Mouse (Mus musculus) neural tube, embryonic 12.5 days (tissue): ENCODE results near the gene Tns4. TPM values are rescaled to one million over a fixed set of nuclear protein-coding genes. Genes with fewer than 3 reads are reported as not detected.

Experiments
- ATAC-seq: fragments of 200-750 bp; cut with Nextera tagmentation; 2 replicates; pipeline ENCODE4 v1.8.0; 2017; ENCODE audit warnings: low read depth, mild to moderate bottlenecking, moderate TSS enrichment, moderate library complexity; ENCODE audit not compliant: low FRiP score
- H3K27ac ChIP-seq: fragments of 300-500 bp; sonication (generic); 2 replicates; pipeline ENCODE4 v1.5.1; 2016
- H3K27me3 ChIP-seq: fragments of 300-500 bp; sonication (generic); replicated peaks from 2 replicates; pipeline ENCODE4 v1.6.1; 2016; ENCODE audit warnings: mild to moderate bottlenecking
- H3K36me3 ChIP-seq: fragments of 300-500 bp; sonication (generic); 2 replicates; pipeline ENCODE4 v1.6.1; 2016; ENCODE audit warnings: mild to moderate bottlenecking
- H3K4me1 ChIP-seq: fragments of 300-500 bp; sonication (generic); 2 replicates; pipeline ENCODE4 v1.6.1; 2016
- H3K4me2 ChIP-seq: fragments of 300-500 bp; sonication (generic); replicated peaks from 2 replicates; pipeline ENCODE4 v1.6.1; 2016; ENCODE audit warnings: mild to moderate bottlenecking
- H3K4me3 ChIP-seq: fragments of 300-500 bp; sonication (generic); 2 replicates; pipeline ENCODE4 v1.5.1; 2016
- H3K9ac ChIP-seq: fragments of 300-500 bp; sonication (generic); 2 replicates; pipeline ENCODE4 v1.6.1; 2016; ENCODE audit warnings: mild to moderate bottlenecking
- H3K9me3 ChIP-seq: fragments of 300-500 bp; sonication (generic); 2 replicates; pipeline ENCODE4 v1.6.1; 2016; ENCODE audit warnings: mild to moderate bottlenecking
- WGBS: fragments of 180-500 bp; shearing (Covaris S2); methylation state at CpG from one replicate; pipeline ENCODE4 v1.1.7; 2016; 5-methylcytosine and 5-hydroxymethylcytosine counted together
- polyA plus RNA-seq: library from polyadenylated mRNA; unstranded; fragments of >200 nt; fragmentation: Nextera tagmentation; extraction: Ambion mirVana; gene quantifications from 2 replicates; pipeline ENCODE4 v1.2.1, GENCODE M21; 2016

Gene Tns4
- 0.22 and 0.41 TPM in 2 replicates for polyA plus RNA-seq

GRCm38 (mm10) chr11:99089077-99089601 is at the start of gene Tns4:
Gene Tns4, minus strand, starts transcription at chr11:99089306.
- WGBS = 73% methylated on average over 14 of the region's 14 CpGs
- Histone ChIP-seq H3K4me2 (no peak within 1 kb of the TSS), H3K4me3 (no peak within 1 kb of the TSS), H3K27ac (no peak within 1 kb of the TSS), H3K4me1 (no peaks in the 10 kb centered on the region), H3K36me3 (no peaks in the 10 kb centered on the region), H3K9me3 (no peaks in the 10 kb centered on the region), H3K9ac (no peak within 1 kb of the TSS), H3K27me3 (no peaks in the 10 kb centered on the region)
- no peak for ATAC-seq

- Histone ChIP-seq H3K4me3 (no peak overlapping the region), H3K27ac (no peak overlapping the region), H3K36me3 (no peaks in the 10 kb centered on the region), H3K9me3 (no peaks in the 10 kb centered on the region), H3K27me3 (no peaks in the 10 kb centered on the region), H3K4me2 (no peak overlapping the region), H3K9ac (no peak overlapping the region), H3K4me1 (peaks cover 12% of the 10 kb centered on the region)
- no peak for ATAC-seq
- 87% methylated on average over 4 of the region's 4 CpGs for WGBS
Observed at GRCm38 (mm10) chr11:99137385-99137784, 48.3 kb upstream of the Tns4 start.

- 54% methylated on average over 4 of the region's 4 CpGs for WGBS
- H3K4me1 ChIP-seq = peaks cover 16% of the 10 kb centered on the region
- no peaks in the 10 kb centered on the region for H3K36me3 ChIP-seq
- H3K27ac ChIP-seq = no peak overlapping the region
- ATAC-seq = no peak
- no peaks in the 10 kb centered on the region for H3K27me3 ChIP-seq
- H3K9me3 ChIP-seq = no peaks in the 10 kb centered on the region
- H3K4me3 ChIP-seq = no peak overlapping the region
- H3K9ac ChIP-seq = no peak overlapping the region
- no peak overlapping the region for H3K4me2 ChIP-seq
Observed at GRCm38 (mm10) chr11:99136961-99137360, 47.9 kb upstream of the Tns4 start.

GRCm38 (mm10) chr11:99136361-99136760 is 47.3 kb upstream of the Tns4 start:
- no peak overlapping the region for H3K4me2 ChIP-seq
- WGBS = 42% methylated on average over 3 of the region's 3 CpGs
- no peak for ATAC-seq
- H3K27ac ChIP-seq = no peak overlapping the region
- no peak overlapping the region for H3K4me3 ChIP-seq
- no peaks in the 10 kb centered on the region for H3K36me3 ChIP-seq
- no peak overlapping the region for H3K9ac ChIP-seq
- H3K4me1 ChIP-seq = peaks cover 22% of the 10 kb centered on the region
- no peaks in the 10 kb centered on the region for H3K27me3 ChIP-seq
- H3K9me3 ChIP-seq = no peaks in the 10 kb centered on the region

- H3K9ac ChIP-seq = no peak overlapping the region
- no peak for ATAC-seq
- no peaks in the 10 kb centered on the region for H3K9me3 ChIP-seq
- no peaks in the 10 kb centered on the region for H3K36me3 ChIP-seq
- 76% methylated on average over 8 of the region's 8 CpGs for WGBS
- H3K27ac ChIP-seq = no peak overlapping the region
- H3K4me2 ChIP-seq = no peak overlapping the region
- H3K27me3 ChIP-seq = no peaks in the 10 kb centered on the region
- H3K4me3 ChIP-seq = no peak overlapping the region
- peaks cover 25% of the 10 kb centered on the region for H3K4me1 ChIP-seq
Observed at GRCm38 (mm10) chr11:99135047-99135440, 45.9 kb upstream of the Tns4 start.

GRCm38 (mm10) chr11:99134266-99135046 is 45.4 kb upstream of the Tns4 start:
- no peak overlapping the region for H3K27ac ChIP-seq
- no peak overlapping the region for H3K4me2 ChIP-seq
- no peaks in the 10 kb centered on the region for H3K9me3 ChIP-seq
- peaks cover 26% of the 10 kb centered on the region for H3K4me1 ChIP-seq
- no peaks in the 10 kb centered on the region for H3K27me3 ChIP-seq
- H3K4me3 ChIP-seq = no peak overlapping the region
- no peaks in the 10 kb centered on the region for H3K36me3 ChIP-seq
- H3K9ac ChIP-seq = no peak overlapping the region
- ATAC-seq = no peak
- 64% methylated on average over 15 of the region's 15 CpGs for WGBS

GRCm38 (mm10) chr11:99133285-99133897 is 44.3 kb upstream of the Tns4 start:
- 36% methylated on average over 5 of the region's 5 CpGs for WGBS
- no peak for ATAC-seq
- Histone ChIP-seq H3K9ac (no peak overlapping the region), H3K4me2 (no peak overlapping the region), H3K27ac (no peak overlapping the region), H3K4me1 (peaks cover 29% of the 10 kb centered on the region), H3K9me3 (no peaks in the 10 kb centered on the region), H3K27me3 (no peaks in the 10 kb centered on the region), H3K36me3 (no peaks in the 10 kb centered on the region), H3K4me3 (no peak overlapping the region)

- Histone ChIP-seq H3K4me3 (no peak overlapping the region), H3K27ac (peak overlapping the region; percentile 33), H3K27me3 (0 out of 2 replicates have a peak, but pooled peaks cover 3% of the 10 kb centered on the region), H3K9me3 (no peaks in the 10 kb centered on the region), H3K36me3 (no peaks in the 10 kb centered on the region), H3K9ac (0 out of 2 replicates have a peak overlapping the region, but pooled peaks have one; percentile 10), H3K4me2 (peak overlapping the region; percentile 48), H3K4me1 (peaks cover 29% of the 10 kb centered on the region)
- peak; percentile 82 for ATAC-seq
- WGBS = under 1% methylated on average over 11 of the region's 11 CpGs
Observed at GRCm38 (mm10) chr11:99132091-99132730, 43.1 kb upstream of the Tns4 start.

GRCm38 (mm10) chr11:99131463-99131840 is 42.3 kb upstream of the Tns4 start:
- WGBS = 38% methylated on average over 12 of the region's 12 CpGs
- no peak overlapping the region for H3K27ac ChIP-seq
- no peak for ATAC-seq
- H3K9ac ChIP-seq = no peak overlapping the region
- H3K27me3 ChIP-seq = 0 out of 2 replicates have a peak, but pooled peaks cover 3% of the 10 kb centered on the region
- H3K9me3 ChIP-seq = no peaks in the 10 kb centered on the region
- H3K36me3 ChIP-seq = no peaks in the 10 kb centered on the region
- H3K4me2 ChIP-seq = peak overlapping the region; percentile 48
- no peak overlapping the region for H3K4me3 ChIP-seq
- peaks cover 35% of the 10 kb centered on the region for H3K4me1 ChIP-seq

- 60% methylated on average over 5 of the region's 5 CpGs for WGBS
Observed at GRCm38 (mm10) chr11:99130736-99131462, 41.8 kb upstream of the Tns4 start.

GRCm38 (mm10) chr11:99129287-99129686 is 40.2 kb upstream of the Tns4 start:
- Histone ChIP-seq H3K4me1 (peaks cover 50% of the 10 kb centered on the region), H3K4me2 (no peak overlapping the region), H3K9me3 (no peaks in the 10 kb centered on the region), H3K36me3 (no peaks in the 10 kb centered on the region), H3K4me3 (no peak overlapping the region), H3K27me3 (0 out of 2 replicates have a peak, but pooled peaks cover 3% of the 10 kb centered on the region), H3K9ac (no peak overlapping the region), H3K27ac (no peak overlapping the region)
- no peak for ATAC-seq
- 12% methylated on average over 2 of the region's 2 CpGs for WGBS

More at GRCm38 (mm10) chr11:99130736-99131462, 41.8 kb upstream of the Tns4 start:
- Histone ChIP-seq H3K27me3 (0 out of 2 replicates have a peak, but pooled peaks cover 3% of the 10 kb centered on the region), H3K36me3 (no peaks in the 10 kb centered on the region), H3K4me1 (peaks cover 37% of the 10 kb centered on the region), H3K4me3 (no peak overlapping the region), H3K9ac (no peak overlapping the region), H3K9me3 (no peaks in the 10 kb centered on the region), H3K27ac (no peak overlapping the region), H3K4me2 (no peak overlapping the region)
- no peak for ATAC-seq
